Mouse (Mus musculus) adrenal gland, postnatal 25 days (tissue): ENCODE data around the gene Slc27a5. TPM values are rescaled to one million over a fixed set of nuclear protein-coding genes. Genes with fewer than 3 reads are reported as not detected.

Source experiments
- total RNA-seq: library from RNA; stranded (reverse); gene quantifications from 2 replicates; pipeline ENCODE4 v1.2.3, GENCODE M21; 2021

Gene Slc27a5
- total RNA-seq, 1 experiment from 2014 or later, result not detected

Other genes with a start within 250 kb of the Slc27a5 start
- gene Zscan18, start 194.6 kb downstream of the Slc27a5 start, total RNA-seq, result 5.8 and 8.1 TPM in 2 replicates
- 15.1 and 15.2 TPM in 2 replicates for gene Zfp329, start 179.3 kb downstream of the Slc27a5 start, total RNA-seq
- gene Zfp110, start 163.4 kb downstream of the Slc27a5 start, total RNA-seq, result 23.1 and 27.2 TPM in 2 replicates
- 3.6 and 3.7 TPM in 2 replicates for gene Zfp128, start 117.0 kb downstream of the Slc27a5 start, total RNA-seq
- gene Zscan22, start 100.4 kb downstream of the Slc27a5 start, total RNA-seq, result 13.6 and 17.5 TPM in 2 replicates
- 829 and 881 TPM in 2 replicates for gene Rps5, start 75.9 kb downstream of the Slc27a5 start, total RNA-seq
- 0.18 and 0.29 TPM in 2 replicates for gene Rnf225, start 70.8 kb downstream of the Slc27a5 start, total RNA-seq
- 12.8 and 13.1 TPM in 2 replicates for gene Zfp324, start 32.4 kb downstream of the Slc27a5 start, total RNA-seq
- gene Zfp446, start 20.3 kb downstream of the Slc27a5 start, total RNA-seq, result 8.0 and 9.0 TPM in 2 replicates
- gene Trim28, start 922 bp upstream of the Slc27a5 start, total RNA-seq, result 273 and 297 TPM in 2 replicates
- 15.3 and 16.1 TPM in 2 replicates for gene Zbtb45, start 11.8 kb upstream of the Slc27a5 start, total RNA-seq
- 218 and 223 TPM in 2 replicates for gene Chmp2a, start 36.6 kb upstream of the Slc27a5 start, total RNA-seq
- 170 and 192 TPM in 2 replicates for gene Ube2m, start 40.1 kb upstream of the Slc27a5 start, total RNA-seq
- gene Mzf1, start 56.6 kb upstream of the Slc27a5 start, total RNA-seq, result 3.8 and 4.1 TPM in 2 replicates
- gene Vmn1r85, start 97.0 kb upstream of the Slc27a5 start, total RNA-seq, result not detected in 2 replicates
- gene Vmn1r86, start 121.7 kb upstream of the Slc27a5 start, total RNA-seq, result not detected in 2 replicates
- gene Vmn1r87, start 142.0 kb upstream of the Slc27a5 start, total RNA-seq, result not detected in 2 replicates
- gene Vmn1r88, start 161.4 kb upstream of the Slc27a5 start, total RNA-seq, result 0.12 TPM in 1 of 2 replicates, not detected in the other
- gene Vmn1r89, start 214.8 kb upstream of the Slc27a5 start, total RNA-seq, result not detected in 2 replicates